In genomic region chr13:43199749-43200148, GRCm38 (mm10) we compare ENCODE assay signal across 9 mouse cellular contexts. TPM values are rescaled to one million over a fixed set of nuclear protein-coding genes. Genes with fewer than 3 reads are reported as not detected.
DNase-seq lines count a peak whose midpoint lies in the region; ATAC-seq and TF ChIP-seq lines count a peak whose summit lies in the region.
"Had no signal": no experiment of that assay in that cellular context is flagged by ENCODE, and none has a peak within 500 bp of the region (broad histone marks: within the 10 kb centered on the region; RNA-seq: fewer than 3 reads in every experiment).

No protein-coding gene starts in this region.

- DNase-seq in left cerebral cortex, adult 2 months (ENCODE audit: extremely low spot score in 1 of 2, low spot score in 2 of 2) = peak in 1 of 2 experiments; percentile 54
- no peak for DNase-seq in left cerebral cortex, adult 9 months (ENCODE audit: low spot score in 2 of 2)
- peak; percentile 88 for DNase-seq in adrenal gland, postnatal 14 days
- peak; percentile 71 to 72 for DNase-seq in kidney, postnatal 4 days
- DNase-seq in urinary bladder, postnatal 36 days (ENCODE audit: low spot score in 2 of 2) = no peak

- no peak overlapping the region for H3K4me2 ChIP-seq in intestine, embryonic 16.5 days (ENCODE audit: low read depth, low read length)
- H3K4me2 ChIP-seq: neural tube, embryonic 13.5 days had no signal

- no peaks in the 10 kb centered on the region for H3K36me3 ChIP-seq in ES-Bruce4 (ENCODE audit: control insufficient read depth, insufficient read depth, low read length, poor library complexity, severe bottlenecking)
- no peaks in the 10 kb centered on the region for H3K36me3 ChIP-seq in testis, adult 2 months (ENCODE audit: control insufficient read depth, insufficient read depth, low read length)
- no peaks in the 10 kb centered on the region for H3K36me3 ChIP-seq in intestine, embryonic 16.5 days (ENCODE audit: control insufficient read depth, insufficient read depth, low read length)

- H3K9ac ChIP-seq in ES-Bruce4 (ENCODE audit: low read depth, poor library complexity, severe bottlenecking) = no peak overlapping the region
- H3K9ac ChIP-seq in intestine, embryonic 16.5 days (ENCODE audit: low read depth, low read length) = no peak overlapping the region
- H3K9ac ChIP-seq: neural tube, embryonic 13.5 days had no signal

- H3K9me3 ChIP-seq in ES-Bruce4 (replicated peaks; ENCODE audit: control insufficient read depth, insufficient read depth, low read length, poor library complexity, severe bottlenecking) = no peaks in the 10 kb centered on the region
- H3K9me3 ChIP-seq in intestine, embryonic 16.5 days (ENCODE audit: control insufficient read depth, low read length) = no peaks in the 10 kb centered on the region
- H3K9me3 ChIP-seq: neural tube, embryonic 13.5 days had no signal

- 74% methylated on average over 5 of the region's 5 CpGs for WGBS in intestine, embryonic 16.5 days

- H3K27me3 ChIP-seq in ES-Bruce4 (ENCODE audit: control insufficient read depth, insufficient read depth, low read length, poor library complexity, severe bottlenecking) = no peaks in the 10 kb centered on the region
- H3K27me3 ChIP-seq in testis, adult 2 months (ENCODE audit: control insufficient read depth, insufficient read depth, low read length) = no peaks in the 10 kb centered on the region
- H3K27me3 ChIP-seq in intestine, embryonic 16.5 days (replicated peaks; ENCODE audit: control insufficient read depth, insufficient read depth, low read length) = no peaks in the 10 kb centered on the region
- H3K27me3 ChIP-seq: neural tube, embryonic 13.5 days had no signal

- H3K4me1 ChIP-seq in ES-Bruce4 (ENCODE audit: control insufficient read depth, insufficient read depth, low read length) = peaks cover 7% of the 10 kb centered on the region
- peaks cover 2% of the 10 kb centered on the region; the same call in 1 of the 2 replicates for H3K4me1 ChIP-seq in testis, adult 2 months (ENCODE audit: control insufficient read depth, insufficient read depth, low read length)
- 0 out of 2 replicates have a peak, but pooled peaks cover 6% of the 10 kb centered on the region for H3K4me1 ChIP-seq in intestine, embryonic 16.5 days (ENCODE audit: control insufficient read depth, insufficient read depth, low read length)
- H3K4me1 ChIP-seq: neural tube, embryonic 13.5 days had no signal

- intact Hi-C loops in left cerebral cortex, adult 2 months (cut with DNase I) = no loop called here

- no peak for ATAC-seq in intestine, embryonic 16.5 days

- peak; percentile 66 for TF ChIP-seq CTCF in left cerebral cortex, adult 2 months (IDR thresholded peaks at IDR 0.05)
- TF ChIP-seq CTCF in ES-Bruce4 (IDR thresholded peaks at IDR 0.05; ENCODE audit: low read depth, low read length) = peak; percentile 73
- peak; percentile 75; the same call in 1 of the 2 replicates for TF ChIP-seq CTCF in testis, adult 2 months (IDR thresholded peaks at IDR 0.05; ENCODE audit: control insufficient read depth, insufficient read depth, insufficient replicate concordance, low read depth, low read length)

- TF ChIP-seq EP300 in ES-Bruce4 (IDR thresholded peaks at IDR 0.05; ENCODE audit: insufficient read depth, low read depth, low read length) = no peak

- H3K4me3 ChIP-seq in left cerebral cortex, adult 2 months = no peak overlapping the region
- no peak overlapping the region for H3K4me3 ChIP-seq in ES-Bruce4 (ENCODE audit: low read depth, low read length)
- no peak overlapping the region for H3K4me3 ChIP-seq in testis, adult 2 months (ENCODE audit: control insufficient read depth, low read depth, low read length)
- H3K4me3 ChIP-seq in intestine, embryonic 16.5 days (ENCODE audit: low read length) = no peak overlapping the region
- H3K4me3 ChIP-seq: neural tube, embryonic 13.5 days had no signal

- H3K27ac ChIP-seq in left cerebral cortex, adult 2 months = no peak overlapping the region
- no peak overlapping the region for H3K27ac ChIP-seq in ES-Bruce4 (ENCODE audit: insufficient read depth, low read length)
- no peak overlapping the region for H3K27ac ChIP-seq in testis, adult 2 months (ENCODE audit: control insufficient read depth, insufficient read depth, low read depth, low read length)
- no peak overlapping the region for H3K27ac ChIP-seq in intestine, embryonic 16.5 days (ENCODE audit: low read length)
- H3K27ac ChIP-seq: neural tube, embryonic 13.5 days had no signal

- TF ChIP-seq POLR2A in ES-Bruce4 (IDR thresholded peaks at IDR 0.05; ENCODE audit: insufficient read depth, low read length) = no peak
- no peak for TF ChIP-seq POLR2A in testis, adult 2 months (IDR thresholded peaks at IDR 0.05; ENCODE audit: control insufficient read depth, low read depth, low read length)

RNA-seq across cellular contexts. Expression of gene Tbc1d7, which starts 28.4 kb away (rescaled TPM):
- total RNA-seq in left cerebral cortex, adult 2 months (2021) = 10 to 100 TPM; 23.4 to 29.0 TPM
- 26.4 and 28.1 TPM in 2 replicates for polyA plus RNA-seq in ES-Bruce4 (2011; ENCODE audit: insufficient read depth, insufficient read length, low read depth, missing spikeins)
- 24.1 and 24.6 TPM in 2 replicates for total RNA-seq in adrenal gland, postnatal 14 days (2021)
- 18.1 and 19.6 TPM in 2 replicates for polyA plus RNA-seq in testis, adult 2 months (2012; rRNA removed)
- 28.0 and 33.9 TPM in 2 replicates for polyA plus RNA-seq in intestine, embryonic 16.5 days (2015; fragmentation: Nextera tagmentation; extraction: Ambion mirVana)

Comparison
In these comparisons a context has a peak if more than half of its experiments do, and no peak if none do; other contexts are left out.
1. DNase-seq: peak in adrenal gland, postnatal 14 days (single experiment) and kidney, postnatal 4 days (2 of 2); none in left cerebral cortex, adult 9 months (0 of 2) and urinary bladder, postnatal 36 days (0 of 2).
2. Peak in every context shown above with its lines, with median percentiles within 50 percentile points of each other: CTCF ChIP-seq.